Mouse (Mus musculus): ENCODE measurements around the gene Dis3l2.

Gene Dis3l2

GRCm38 (mm10) chr1:87010629-87011330 lies 307.2 kb downstream of the Dis3l2 start:
- no peak for DNase-seq (ENCODE audit: low spot score in 2 of 2)

- DNase-seq (ENCODE audit: low spot score in 2 of 2) = no peak
These were observed 308.1 kb downstream of the Dis3l2 start for GRCm38 (mm10) chr1:87011718-87012117.

- DNase-seq (ENCODE audit: low spot score in 2 of 2) = no peak
These were observed 309.0 kb downstream of the Dis3l2 start for GRCm38 (mm10) chr1:87012606-87013005.

- no peak for DNase-seq (ENCODE audit: low spot score in 2 of 2)
These were observed 317.1 kb downstream of the Dis3l2 start for GRCm38 (mm10) chr1:87020714-87021113.

- no peak for DNase-seq (ENCODE audit: low spot score in 2 of 2)
These were observed 318.0 kb downstream of the Dis3l2 start for GRCm38 (mm10) chr1:87021584-87021983.

- DNase-seq (ENCODE audit: low spot score in 2 of 2) = no peak
These were observed 319.9 kb downstream of the Dis3l2 start for GRCm38 (mm10) chr1:87023291-87024170.

GRCm38 (mm10) chr1:87025021-87025420 lies 321.4 kb downstream of the Dis3l2 start:
- no peak for DNase-seq (ENCODE audit: low spot score in 2 of 2)

- no peak for DNase-seq (ENCODE audit: low spot score in 2 of 2)
These were observed 325.2 kb downstream of the Dis3l2 start for GRCm38 (mm10) chr1:87028786-87029185.

- DNase-seq (ENCODE audit: low spot score in 2 of 2) = no peak
These were observed 327.0 kb downstream of the Dis3l2 start for GRCm38 (mm10) chr1:87030652-87031051.

- peak; percentile 26 to 44 for DNase-seq (ENCODE audit: low spot score in 2 of 2)
These were observed 328.9 kb downstream of the Dis3l2 start for GRCm38 (mm10) chr1:87032466-87032865.

GRCm38 (mm10) chr1:87035532-87036161 lies 332.0 kb downstream of the Dis3l2 start:
- peak; percentile 34 to 53 for DNase-seq (ENCODE audit: low spot score in 2 of 2)

GRCm38 (mm10) chr1:87036334-87036733 lies 332.7 kb downstream of the Dis3l2 start:
- no peak for DNase-seq (ENCODE audit: low spot score in 2 of 2)

GRCm38 (mm10) chr1:87038477-87039070 lies 335.0 kb downstream of the Dis3l2 start:
- DNase-seq (ENCODE audit: low spot score in 2 of 2) = no peak

- DNase-seq (ENCODE audit: low spot score in 2 of 2) = peak; percentile 66 to 68
These were observed 337.5 kb downstream of the Dis3l2 start for GRCm38 (mm10) chr1:87041119-87041518.

GRCm38 (mm10) chr1:87041814-87042438 lies 338.3 kb downstream of the Dis3l2 start:
- DNase-seq (ENCODE audit: low spot score in 2 of 2) = peak; percentile 64 to 73

GRCm38 (mm10) chr1:87050072-87050471 lies 346.5 kb downstream of the Dis3l2 start:
- no peak for DNase-seq (ENCODE audit: low spot score in 2 of 2)

- DNase-seq (ENCODE audit: low spot score in 2 of 2) = no peak
These were observed 347.1 kb downstream of the Dis3l2 start for GRCm38 (mm10) chr1:87050700-87051099.

GRCm38 (mm10) chr1:87051369-87051768 lies 347.8 kb downstream of the Dis3l2 start:
- peak in 1 of 2 experiments; percentile 25 for DNase-seq (ENCODE audit: low spot score in 2 of 2)

- no peak for DNase-seq (ENCODE audit: low spot score in 2 of 2)
These were observed 353.5 kb downstream of the Dis3l2 start for GRCm38 (mm10) chr1:87057075-87057474.

- no peak for DNase-seq (ENCODE audit: low spot score in 2 of 2)
These were observed 355.5 kb downstream of the Dis3l2 start for GRCm38 (mm10) chr1:87059042-87059665.

- DNase-seq (ENCODE audit: low spot score in 2 of 2) = no peak
These were observed 357.3 kb downstream of the Dis3l2 start for GRCm38 (mm10) chr1:87060913-87061312.

All from urinary bladder, postnatal 36 days (tissue).